Comparison of ENCODE assay signal across 20 mouse cellular contexts in genomic region chr7:91214921-91215320, GRCm38 (mm10).
"Had no signal": no experiment of that assay in that cellular context is flagged by ENCODE, and none has a peak within 500 bp of the region (broad histone marks: within the 10 kb centered on the region; RNA-seq: fewer than 3 reads in every experiment).

No protein-coding gene starts in this region.

- H3K9ac ChIP-seq: intestine, embryonic 15.5 days; kidney, embryonic 15.5 days; limb, embryonic 13.5 days; liver, embryonic 12.5 days; liver, embryonic 15.5 days; lung, embryonic 15.5 days; midbrain, embryonic 13.5 days had no signal

- H3K9me3 ChIP-seq: intestine, embryonic 15.5 days; kidney, embryonic 15.5 days; limb, embryonic 10.5 days; limb, embryonic 13.5 days; liver, embryonic 12.5 days; liver, embryonic 15.5 days; lung, embryonic 15.5 days; megakaryocyte, embryonic 14.5 days; midbrain, embryonic 10.5 days; midbrain, embryonic 13.5 days had no signal

- H3K27ac ChIP-seq: intestine, embryonic 15.5 days; kidney, embryonic 15.5 days; limb, embryonic 10.5 days; limb, embryonic 13.5 days; liver, embryonic 12.5 days; liver, embryonic 15.5 days; lung, embryonic 15.5 days; midbrain, embryonic 10.5 days; midbrain, embryonic 13.5 days had no signal

- H3K27me3 ChIP-seq: intestine, embryonic 15.5 days; kidney, embryonic 15.5 days; liver, embryonic 12.5 days; liver, embryonic 15.5 days; lung, embryonic 15.5 days; megakaryocyte, embryonic 14.5 days; midbrain, embryonic 13.5 days had no signal

- H3K4me1 ChIP-seq: intestine, embryonic 15.5 days; kidney, embryonic 15.5 days; limb, embryonic 10.5 days; limb, embryonic 13.5 days; liver, embryonic 12.5 days; liver, embryonic 15.5 days; lung, embryonic 15.5 days; megakaryocyte, embryonic 14.5 days had no signal

- H3K36me3 ChIP-seq: intestine, embryonic 15.5 days; kidney, embryonic 15.5 days; limb, embryonic 10.5 days; limb, embryonic 13.5 days; liver, embryonic 12.5 days; liver, embryonic 15.5 days; lung, embryonic 15.5 days; midbrain, embryonic 10.5 days; midbrain, embryonic 13.5 days had no signal

- H3K4me2 ChIP-seq: intestine, embryonic 15.5 days; kidney, embryonic 15.5 days; limb, embryonic 13.5 days; liver, embryonic 12.5 days; liver, embryonic 15.5 days; lung, embryonic 15.5 days; midbrain, embryonic 13.5 days had no signal

- ATAC-seq: intestine, embryonic 15.5 days; liver, embryonic 12.5 days; midbrain, embryonic 13.5 days had no signal

- DNase-seq: kidney, adult 11 months; kidney, adult 8-10 months; kidney, postnatal 10 days; kidney, postnatal 4 days; liver; lung, adult 18-20 months; lung, postnatal 10 days; lung, postnatal 36 days; thymus, adult 18-20 months; thymus, postnatal 36 days had no signal

- H3K4me3 ChIP-seq: intestine, embryonic 15.5 days; kidney, embryonic 15.5 days; limb, embryonic 10.5 days; limb, embryonic 13.5 days; liver, embryonic 12.5 days; liver, embryonic 15.5 days; lung, embryonic 15.5 days; megakaryocyte, embryonic 14.5 days; midbrain, embryonic 10.5 days; midbrain, embryonic 13.5 days had no signal
